Mouse (Mus musculus): ENCODE measurements around the gene Aqp1. TPM values are rescaled to one million over a fixed set of nuclear protein-coding genes. Genes with fewer than 3 reads are reported as not detected.

Gene Aqp1
- total RNA-seq, 1 experiment from 2014 or later, result 0.35 TPM

GRCm38 (mm10) chr6:55327326-55327725 is 8.9 kb upstream of the Aqp1 start:
- ATAC-seq (ENCODE audit: extremely low read depth, insufficient number of reproducible peaks, low FRiP score, poor library complexity, severe bottlenecking), result no peak

DNA sequence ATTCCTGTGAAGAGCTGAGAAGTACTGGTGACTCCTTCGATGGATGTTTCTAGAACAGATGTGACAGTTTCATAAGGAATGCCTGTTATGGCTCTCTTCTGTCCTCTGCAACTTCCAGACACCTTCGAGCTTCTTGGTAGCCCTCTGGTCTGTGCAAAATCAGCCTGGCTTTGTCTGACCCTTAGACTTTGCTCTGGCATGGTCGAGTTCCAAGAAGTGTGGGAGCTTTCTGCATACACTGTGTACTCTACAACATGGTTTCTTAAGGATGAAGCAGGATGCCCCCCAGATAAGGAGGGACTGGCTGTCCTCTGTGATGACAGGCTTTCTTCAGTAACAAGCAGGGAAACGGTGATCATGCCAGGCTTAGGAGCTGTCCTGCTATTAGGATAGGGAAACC is 8.1 kb upstream of the Aqp1 start:
- ATAC-seq (ENCODE audit: extremely low read depth, insufficient number of reproducible peaks, low FRiP score, poor library complexity, severe bottlenecking), result no peak

DNA sequence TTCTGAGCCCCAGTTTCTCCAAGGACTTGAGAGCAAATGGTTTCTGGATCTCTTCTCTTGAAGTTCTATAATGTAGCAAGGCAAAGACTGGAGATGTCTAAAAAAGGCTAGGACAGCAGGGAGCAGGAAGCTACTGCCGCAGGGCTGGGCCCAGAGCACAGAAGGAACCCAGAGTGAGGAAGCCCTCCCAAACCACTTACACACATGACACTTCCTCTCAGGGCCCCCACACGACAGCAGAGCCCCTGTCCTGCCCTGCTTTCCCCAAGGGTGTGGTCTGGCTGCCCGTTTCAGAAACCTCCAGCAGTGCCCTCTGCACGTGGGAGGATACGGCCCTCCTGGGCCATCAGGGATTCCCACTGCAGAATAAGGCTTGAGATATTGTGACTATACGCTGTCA is 4.9 kb upstream of the Aqp1 start:
- no peak for ATAC-seq (ENCODE audit: extremely low read depth, insufficient number of reproducible peaks, low FRiP score, poor library complexity, severe bottlenecking)

GRCm38 (mm10) chr6:55332100-55332772 is 4.0 kb upstream of the Aqp1 start:
- ATAC-seq (ENCODE audit: extremely low read depth, insufficient number of reproducible peaks, low FRiP score, poor library complexity, severe bottlenecking), result no peak

DNA sequence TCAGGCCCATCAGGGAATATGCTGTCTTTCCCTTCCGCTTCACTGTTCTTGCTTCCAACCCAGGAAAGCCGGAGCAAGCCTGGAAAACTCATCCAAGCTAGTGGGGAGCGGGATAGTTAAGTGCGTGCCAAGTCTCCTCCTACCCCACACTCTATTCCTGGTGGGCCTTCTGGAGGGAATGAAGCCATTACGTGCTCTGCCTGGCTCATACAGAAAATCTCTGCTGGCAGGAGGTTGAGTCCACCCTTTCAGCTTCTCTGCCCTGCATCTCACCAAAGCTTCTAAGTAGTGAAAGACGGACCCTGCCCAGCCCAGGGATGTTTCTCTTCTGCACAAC is 3.5 kb upstream of the Aqp1 start:
- ATAC-seq (ENCODE audit: extremely low read depth, insufficient number of reproducible peaks, low FRiP score, poor library complexity, severe bottlenecking), result no peak

DNA sequence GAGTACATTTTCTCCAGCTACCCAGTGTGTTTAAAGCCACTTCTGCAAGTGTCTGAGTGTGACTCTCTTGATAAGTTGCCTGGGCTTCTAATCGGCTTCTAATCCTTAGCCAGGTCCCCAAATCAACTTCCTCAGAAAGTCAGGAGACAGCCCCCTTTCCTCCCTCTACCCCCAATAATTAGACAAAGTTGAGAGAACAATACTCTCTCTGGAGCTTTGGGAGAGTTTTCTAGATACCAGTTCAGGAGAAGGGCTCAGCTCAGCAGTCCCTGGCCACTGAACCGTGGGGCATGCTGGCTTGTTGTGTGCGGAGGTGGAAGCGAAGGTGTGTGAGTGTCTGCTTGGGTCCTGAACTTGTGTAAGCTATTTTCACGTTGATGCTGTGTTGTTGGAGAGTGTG is 1.0 kb downstream of the Aqp1 start:
- no peak for ATAC-seq (ENCODE audit: extremely low read depth, insufficient number of reproducible peaks, low FRiP score, poor library complexity, severe bottlenecking)

GRCm38 (mm10) chr6:55338077-55338476 is 1.8 kb downstream of the Aqp1 start:
- no peak for ATAC-seq (ENCODE audit: extremely low read depth, insufficient number of reproducible peaks, low FRiP score, poor library complexity, severe bottlenecking)

DNA sequence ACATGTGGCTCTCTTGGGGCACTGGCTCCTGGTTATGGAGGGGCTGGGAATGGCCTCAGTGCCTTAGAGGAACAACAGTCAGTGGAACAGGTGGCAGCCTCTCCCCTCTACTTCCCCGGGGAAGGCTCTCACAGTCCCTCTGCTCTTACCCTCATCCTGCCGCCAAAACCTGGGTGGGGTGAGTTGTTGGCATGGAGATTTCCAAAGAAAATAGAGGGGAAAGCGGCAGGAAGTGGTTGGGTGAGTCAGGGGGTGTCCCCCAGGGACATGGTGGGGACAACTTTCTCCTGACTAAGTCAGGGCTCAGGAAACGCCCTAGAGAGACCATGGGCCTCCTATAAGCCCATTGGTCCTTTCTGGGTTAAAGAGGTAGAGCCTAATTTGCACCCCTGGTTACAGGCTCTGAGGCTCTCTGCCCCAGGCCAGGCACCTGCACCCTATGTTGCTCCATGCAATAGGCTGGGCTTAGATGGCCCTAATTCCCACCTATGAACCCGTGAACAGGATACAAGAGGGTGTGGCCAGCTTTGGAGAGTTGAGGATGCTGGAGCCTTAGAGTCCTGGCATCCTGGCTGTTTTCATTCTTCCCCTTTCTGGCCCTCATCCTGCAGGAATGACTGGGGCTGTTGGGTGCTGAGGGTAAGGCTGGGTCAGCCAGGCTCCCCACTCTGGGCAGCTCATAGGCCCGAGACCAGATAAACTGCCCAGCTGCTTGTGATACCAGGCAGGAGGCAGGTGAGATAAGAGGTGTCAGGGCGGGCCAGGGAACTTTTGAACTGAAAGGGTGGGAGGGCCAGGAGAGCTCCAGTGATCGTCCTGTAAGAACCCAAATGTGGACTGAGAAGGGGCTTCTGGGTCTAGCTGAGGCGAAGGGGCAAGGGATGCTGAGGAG is 2.9 kb downstream of the Aqp1 start:
- no peak for ATAC-seq (ENCODE audit: extremely low read depth, insufficient number of reproducible peaks, low FRiP score, poor library complexity, severe bottlenecking)

DNA sequence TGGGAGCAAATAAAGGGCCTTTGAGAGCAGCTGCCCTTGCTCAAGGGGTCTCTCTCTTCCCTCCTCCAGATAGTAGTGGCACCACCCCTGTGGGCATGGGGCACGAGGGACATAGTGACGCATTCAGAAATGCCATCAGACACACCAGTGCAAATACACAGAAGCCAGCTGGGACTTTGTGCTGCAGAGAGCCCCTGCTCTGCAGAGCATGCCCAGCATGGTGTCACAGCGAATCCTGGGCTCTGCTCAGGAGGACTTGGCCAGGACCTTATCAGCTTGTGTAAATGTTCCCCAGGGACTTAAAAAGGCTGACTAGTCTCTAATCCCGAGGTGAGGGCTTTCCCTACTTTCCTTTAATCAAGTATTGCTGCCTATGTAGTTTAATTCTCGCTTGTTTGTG is 5.5 kb downstream of the Aqp1 start:
- no peak for ATAC-seq (ENCODE audit: extremely low read depth, insufficient number of reproducible peaks, low FRiP score, poor library complexity, severe bottlenecking)

- ATAC-seq (ENCODE audit: extremely low read depth, insufficient number of reproducible peaks, low FRiP score, poor library complexity, severe bottlenecking), result no peak
These were observed 6.1 kb downstream of the Aqp1 start for GRCm38 (mm10) chr6:55342328-55342727.

DNA sequence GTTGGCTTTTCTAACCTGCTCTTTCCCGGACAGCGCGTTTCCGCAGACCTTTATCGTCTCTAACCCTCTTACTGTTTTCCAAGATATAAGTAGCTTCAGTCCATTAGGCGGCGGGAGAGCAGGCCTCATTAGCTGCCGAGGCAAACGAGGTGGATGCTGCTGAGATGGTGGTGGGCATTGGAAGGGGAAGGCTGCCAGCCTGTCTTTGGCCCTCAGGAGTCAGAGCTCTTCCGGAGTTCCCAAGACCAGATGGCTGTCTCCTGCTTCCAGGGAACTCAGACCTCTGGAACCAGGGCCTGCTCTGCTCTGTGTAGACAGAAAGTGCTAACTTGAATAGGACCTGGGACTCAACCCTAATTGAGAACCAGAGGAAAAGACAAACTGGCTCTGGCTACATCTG is 7.2 kb downstream of the Aqp1 start:
- ATAC-seq (ENCODE audit: extremely low read depth, insufficient number of reproducible peaks, low FRiP score, poor library complexity, severe bottlenecking), result no peak

- ATAC-seq (ENCODE audit: extremely low read depth, insufficient number of reproducible peaks, low FRiP score, poor library complexity, severe bottlenecking), result no peak
These were observed 8.2 kb downstream of the Aqp1 start for GRCm38 (mm10) chr6:55344291-55345016.

GRCm38 (mm10) chr6:55345264-55345663 is 9.0 kb downstream of the Aqp1 start:
- ATAC-seq (ENCODE audit: extremely low read depth, insufficient number of reproducible peaks, low FRiP score, poor library complexity, severe bottlenecking), result no peak

- ATAC-seq (ENCODE audit: extremely low read depth, insufficient number of reproducible peaks, low FRiP score, poor library complexity, severe bottlenecking), result no peak
These were observed 10.3 kb downstream of the Aqp1 start for GRCm38 (mm10) chr6:55346491-55346890.

DNA sequence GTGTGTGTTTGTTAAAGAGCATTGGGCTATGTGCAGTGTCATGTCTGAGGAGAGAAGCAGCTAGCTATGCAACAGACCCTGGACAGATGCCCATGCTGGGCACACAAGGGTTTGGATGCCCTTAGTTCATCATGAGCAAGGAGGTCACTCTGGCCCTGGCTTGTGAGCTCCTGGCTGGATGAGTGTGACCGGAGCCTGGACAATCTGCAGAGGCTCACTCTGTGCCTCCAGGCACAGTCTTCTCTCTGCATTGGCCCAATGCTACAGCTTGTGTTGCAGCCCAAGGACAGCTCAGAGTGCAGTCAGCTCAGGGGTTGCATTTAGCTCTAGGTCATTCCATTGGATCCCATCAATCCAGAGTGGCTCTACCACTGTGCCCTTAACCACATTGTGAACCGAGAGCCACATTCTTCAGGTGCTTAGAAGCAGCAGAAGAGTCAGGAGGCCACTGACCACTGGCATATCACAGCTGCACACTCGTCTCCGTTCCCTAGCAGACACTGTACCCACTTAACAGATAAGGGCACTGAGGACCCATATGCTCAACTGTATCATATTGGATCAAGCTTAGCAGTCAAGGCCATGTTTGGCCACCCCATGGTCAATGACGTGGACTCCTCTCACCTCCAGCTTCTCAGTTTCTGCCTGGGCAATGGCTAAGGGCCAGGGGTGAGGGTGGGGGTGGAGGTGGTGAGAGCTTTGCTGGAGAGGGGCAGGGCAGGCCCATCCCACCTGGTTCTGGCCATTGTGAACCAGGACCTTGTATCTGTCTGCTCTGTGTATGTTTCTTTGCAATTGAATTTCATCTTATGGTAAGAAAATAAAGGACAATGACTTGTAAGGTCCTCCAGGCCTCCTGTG is 11.7 kb downstream of the Aqp1 start:
- no peak for ATAC-seq (ENCODE audit: extremely low read depth, insufficient number of reproducible peaks, low FRiP score, poor library complexity, severe bottlenecking)

DNA sequence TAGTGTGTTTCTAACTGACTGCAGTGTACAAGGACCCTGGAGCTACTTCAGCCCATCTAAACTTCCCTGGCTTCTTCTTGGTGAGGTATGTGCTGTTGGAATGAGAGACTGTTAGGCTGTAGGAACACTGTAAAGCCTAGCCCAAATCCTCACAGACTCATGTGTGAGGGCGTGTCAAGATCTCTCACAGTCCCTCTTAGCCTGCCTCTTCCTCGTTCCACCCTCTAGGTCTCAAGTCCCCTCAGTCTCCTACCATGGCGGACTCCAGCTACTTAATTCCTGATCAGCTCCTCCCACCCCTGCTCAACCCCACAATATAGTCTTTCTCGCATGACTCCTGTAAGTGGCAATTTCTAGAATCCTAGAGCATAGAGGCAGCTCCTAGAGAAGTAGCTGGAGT is 13.0 kb downstream of the Aqp1 start:
- no peak for ATAC-seq (ENCODE audit: extremely low read depth, insufficient number of reproducible peaks, low FRiP score, poor library complexity, severe bottlenecking)

GRCm38 (mm10) chr6:55350383-55350952 is 14.2 kb downstream of the Aqp1 start:
- no peak for ATAC-seq (ENCODE audit: extremely low read depth, insufficient number of reproducible peaks, low FRiP score, poor library complexity, severe bottlenecking)

GRCm38 (mm10) chr6:55351712-55352111 is 15.5 kb downstream of the Aqp1 start:
- no peak for ATAC-seq (ENCODE audit: extremely low read depth, insufficient number of reproducible peaks, low FRiP score, poor library complexity, severe bottlenecking)
